Mouse (Mus musculus): ENCODE measurements around the gene Kcnc1. TPM values are rescaled to one million over a fixed set of nuclear protein-coding genes. Genes with fewer than 3 reads are reported as not detected.

Kcnc1 gene
- total RNA-seq, 2 experiments from 2014 or later: 132 to 153 TPM

- DNase-seq (ENCODE audit: low spot score in 2 of 2): no peak
These were observed 74.9 kb downstream of the Kcnc1 start for GRCm38 (mm10) chr7:46471054-46471737.

GRCm38 (mm10) chr7:46473141-46473540, 76.8 kb downstream of the Kcnc1 start:
- DNase-seq (ENCODE audit: low spot score in 2 of 2): no peak

GRCm38 (mm10) chr7:46475464-46475863, 79.2 kb downstream of the Kcnc1 start:
- no peak for DNase-seq (ENCODE audit: low spot score in 2 of 2)

- DNase-seq (ENCODE audit: low spot score in 2 of 2): no peak
These were observed 81.2 kb downstream of the Kcnc1 start for GRCm38 (mm10) chr7:46477456-46477855.

GRCm38 (mm10) chr7:46479793-46480192, 83.5 kb downstream of the Kcnc1 start:
- no peak for DNase-seq (ENCODE audit: low spot score in 2 of 2)

GRCm38 (mm10) chr7:46482099-46482531, 85.8 kb downstream of the Kcnc1 start:
- DNase-seq (ENCODE audit: low spot score in 2 of 2): no peak

- no peak for DNase-seq (ENCODE audit: low spot score in 2 of 2)
These were observed 86.8 kb downstream of the Kcnc1 start for GRCm38 (mm10) chr7:46483050-46483449.

GRCm38 (mm10) chr7:46484223-46484622, 87.9 kb downstream of the Kcnc1 start:
- no peak for DNase-seq (ENCODE audit: low spot score in 2 of 2)

GRCm38 (mm10) chr7:46486761-46487160, 90.5 kb downstream of the Kcnc1 start:
- no peak for DNase-seq (ENCODE audit: low spot score in 2 of 2)

GRCm38 (mm10) chr7:46487354-46487753, 91.1 kb downstream of the Kcnc1 start:
- DNase-seq (ENCODE audit: low spot score in 2 of 2): no peak

Other genes starting within 250 kb of the Kcnc1 start
- gene Abcc8, start 216.5 kb upstream of the Kcnc1 start, total RNA-seq (2021): 10 to 100 TPM; 34.8 to 39.2 TPM
- under 1 TPM in 1 of 2 experiments, not detected in 1; 0.28 TPM for gene Ush1c, start 158.0 kb upstream of the Kcnc1 start, total RNA-seq (2021)
- under 1 TPM in 1 of 2 experiments, not detected in 1; 0.07 TPM for gene Otog, start 155.5 kb upstream of the Kcnc1 start, total RNA-seq (2021)
- not detected for gene Myod1, start 20.0 kb upstream of the Kcnc1 start, total RNA-seq (2021)
- gene Sergef, start 243.3 kb downstream of the Kcnc1 start, total RNA-seq (2021): 10 to 100 TPM; 73.6 to 85.6 TPM